Mouse (Mus musculus) large intestine, adult 2 months (tissue): ENCODE results near the gene Pan2. TPM values are rescaled to one million over a fixed set of nuclear protein-coding genes. Genes with fewer than 3 reads are reported as not detected.
"Not testable (repeated sequence)": the region's sequence is repeated elsewhere in the genome, so short reads cannot be mapped to it uniquely, and the experiment has no call there.

Source experiments
- DNase-seq: peaks from one replicate; pipeline ENCODE4 v3.0.0-alpha.2; 2012; ENCODE audit warnings: low read depth, low spot score
- WGBS: fragments of 180-500 bp; shearing (Covaris S2); methylation state at CpG from one replicate; pipeline ENCODE4 v1.1.7; 2018; 5-methylcytosine and 5-hydroxymethylcytosine counted together
- polyA plus RNA-seq: library from polyadenylated mRNA; depleted of rRNA; stranded (reverse); fragments of >200 nt; gene quantifications from 2 replicates; pipeline ENCODE4 v1.2.3, GENCODE M21; 2012; rRNA removed

The Pan2 gene
- polyA plus RNA-seq, result 16.7 and 28.0 TPM in 2 replicates

DNA sequence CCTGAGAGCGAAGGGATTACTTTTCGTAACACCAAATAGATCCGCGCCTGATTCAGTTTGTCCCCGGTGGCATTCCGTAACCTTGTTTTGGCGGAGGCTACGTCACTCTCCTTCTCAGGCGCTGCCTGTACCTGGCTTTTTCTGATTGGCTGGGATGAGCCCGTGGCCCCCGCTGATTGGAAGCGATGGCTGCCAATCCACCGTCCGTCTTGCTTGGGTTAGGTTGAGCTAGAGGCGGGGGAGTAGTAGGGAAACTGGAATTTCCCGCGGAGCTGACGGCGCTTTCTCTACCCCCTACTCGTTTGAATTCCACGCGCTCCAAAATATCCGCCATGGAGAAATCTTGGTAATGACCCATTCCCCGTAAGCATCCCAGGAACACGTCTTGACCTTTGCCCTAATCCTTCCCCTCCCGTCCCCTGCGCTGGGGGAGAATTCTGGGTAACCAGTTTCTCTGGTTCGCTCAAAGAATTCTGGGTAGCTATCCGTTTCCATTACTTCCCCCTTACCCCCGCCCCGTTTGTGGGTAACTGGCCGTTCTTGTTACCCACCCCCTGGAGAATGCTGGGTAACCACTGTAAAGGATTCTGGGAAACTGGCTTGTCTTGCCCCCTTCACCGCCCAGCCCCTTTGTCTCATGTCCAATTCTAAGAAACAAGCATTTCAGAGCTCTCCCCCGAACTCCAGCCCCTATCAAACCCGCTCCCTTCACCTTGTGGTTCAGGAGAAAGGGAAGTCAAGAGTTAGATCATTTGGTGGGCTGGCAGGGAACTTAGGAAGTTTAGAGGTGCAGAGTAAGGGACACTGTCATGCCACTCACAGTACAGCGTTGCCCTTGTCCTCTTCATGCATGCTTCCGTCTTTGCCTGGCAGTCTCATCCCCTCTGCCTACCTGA is at the start of gene Pan2:
TSS of gene Pan2 (plus strand) at position 210 of the 896 bp plus-strand sequence.
- 1% methylated on average over 37 of the region's 37 CpGs for WGBS
- DNase-seq, result peak; percentile 98

DNA sequence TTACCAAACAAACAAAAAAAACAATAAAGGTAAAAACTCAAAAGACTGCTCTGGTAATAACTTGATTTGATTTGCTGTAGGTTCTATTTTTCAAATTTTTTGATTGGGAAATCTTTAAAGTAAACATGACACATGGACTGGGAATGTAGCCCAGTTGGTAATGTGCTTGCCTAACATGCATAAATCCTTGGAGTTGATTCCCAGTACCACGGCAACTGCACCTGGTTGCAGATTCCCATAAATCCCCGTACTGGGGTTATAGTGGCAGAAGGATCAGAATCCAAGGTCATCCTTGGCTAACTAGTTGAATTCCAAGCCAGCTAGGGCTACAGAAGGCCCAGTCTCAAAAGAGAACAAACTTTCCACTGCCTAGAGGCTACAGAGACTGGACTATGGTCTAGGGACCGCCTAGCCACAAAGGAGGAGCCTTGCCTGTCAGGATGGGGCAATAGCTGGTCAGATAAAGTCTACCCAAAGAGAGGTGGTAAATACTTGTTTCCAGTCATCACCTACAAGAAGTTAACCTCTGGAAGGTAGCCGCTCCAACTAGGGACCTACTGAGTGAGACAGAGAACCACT is 49.4 kb upstream of the Pan2 start, which contains the start of gene Apon:
TSS of gene Apon (plus strand) at position 420 of the 579 bp plus-strand sequence.
- WGBS, result 39% methylated on average over 4 of the region's 4 CpGs

GRCm38 (mm10) chr10:128255925-128256324 is 47.2 kb upstream of the Pan2 start:
- DNase-seq, result no peak
- 81% methylated on average over 8 of the region's 8 CpGs for WGBS

More for the DNA sequence above, 49.4 kb upstream of the Pan2 start, which contains the start of gene Apon:
- DNase-seq, result no peak

GRCm38 (mm10) chr10:128256328-128256727 is 46.8 kb upstream of the Pan2 start:
- 85% methylated on average over 8 of the region's 8 CpGs for WGBS
- DNase-seq, result no peak

GRCm38 (mm10) chr10:128258953-128259352 is 44.2 kb upstream of the Pan2 start:
- no peak for DNase-seq
- 55% methylated on average over 4 of the region's 4 CpGs for WGBS

GRCm38 (mm10) chr10:128259946-128260345 is 43.2 kb upstream of the Pan2 start:
- DNase-seq, result no peak
- WGBS, result 82% methylated on average over 5 of the region's 5 CpGs

GRCm38 (mm10) chr10:128260376-128260775 is 42.8 kb upstream of the Pan2 start:
- DNase-seq, result not testable (repeated sequence)
- 72% methylated on average over 7 of the region's 7 CpGs for WGBS

GRCm38 (mm10) chr10:128262300-128262699 is 40.8 kb upstream of the Pan2 start:
- WGBS, result 74% methylated on average over 22 of the region's 22 CpGs
- no peak for DNase-seq

DNA sequence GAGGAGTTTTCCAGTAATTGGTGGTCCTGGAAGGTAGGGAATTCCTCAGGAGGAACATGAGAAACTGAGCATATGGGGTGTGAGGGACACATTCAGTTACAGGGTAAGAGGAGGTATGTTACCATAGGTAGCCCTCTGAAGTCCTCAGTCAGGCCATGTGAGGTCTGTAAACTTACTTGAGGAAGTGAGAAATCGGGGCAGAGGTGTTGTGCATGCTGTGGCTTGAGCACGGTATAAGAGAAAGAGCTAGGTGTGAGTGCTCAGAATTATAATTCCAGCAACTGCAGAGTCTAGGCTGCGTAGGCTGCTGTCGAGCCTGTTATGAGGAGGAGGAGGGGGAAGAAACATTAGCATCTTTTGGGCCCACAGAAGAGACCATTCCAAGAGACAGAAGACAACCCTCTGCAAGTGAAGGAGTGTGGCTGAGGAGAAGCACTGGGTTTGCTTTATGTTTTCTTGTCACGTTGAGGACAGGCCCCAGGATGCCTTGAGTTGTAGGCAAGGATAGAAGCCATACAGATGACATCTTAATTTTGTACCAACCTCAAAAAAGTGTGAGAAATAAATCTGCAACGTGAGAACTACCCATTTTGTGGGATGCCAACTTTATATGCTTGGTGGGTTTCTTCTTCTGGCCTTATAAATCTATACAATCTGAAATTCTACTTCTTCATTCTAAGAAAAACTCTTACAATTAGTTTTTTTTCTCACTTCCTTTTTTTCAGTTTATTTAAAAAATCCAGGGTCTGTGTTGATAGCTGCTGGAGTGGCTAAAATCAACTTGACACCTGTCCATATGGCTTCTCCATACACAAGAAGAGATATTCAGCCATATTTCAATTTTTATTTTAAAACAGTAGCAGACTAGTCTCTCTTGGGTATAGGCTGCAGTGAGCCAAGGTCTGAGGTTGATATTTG is 39.5 kb upstream of the Pan2 start:
- 70% methylated on average over 6 of the region's 6 CpGs for WGBS
- DNase-seq, result no peak

DNA sequence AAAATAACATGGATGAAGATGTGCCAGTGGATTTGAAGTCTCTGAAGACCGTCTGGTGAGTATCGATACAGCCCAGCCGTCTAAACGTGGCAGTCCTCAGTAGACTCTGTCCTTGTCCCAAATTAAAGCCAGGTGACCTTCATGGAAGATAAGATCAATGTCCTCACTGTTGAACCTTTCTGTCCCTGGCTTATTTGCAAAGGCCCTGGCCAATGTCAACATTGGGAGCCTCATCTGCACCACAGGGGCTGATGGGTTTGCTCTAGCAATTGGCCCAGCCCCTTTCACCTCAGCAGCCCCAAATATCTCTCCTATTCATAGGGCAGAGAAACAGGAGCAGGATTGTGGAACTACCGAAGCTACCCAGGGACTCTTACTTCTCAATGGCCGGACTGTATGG is 34.8 kb upstream of the Pan2 start, which contains the start of gene Apof:
TSS of gene Apof (plus strand) at position 301 of the 400 bp plus-strand sequence.
- WGBS, result 71% methylated on average over 6 of the region's 6 CpGs
- no peak for DNase-seq

- WGBS, result 83% methylated on average over 16 of the region's 16 CpGs
- DNase-seq, result no peak
Measured at GRCm38 (mm10) chr10:128269206-128269910, 33.8 kb upstream of the Pan2 start.

GRCm38 (mm10) chr10:128270287-128270841 is 32.8 kb upstream of the Pan2 start, which contains the start of gene Stat2:
TSS of gene Stat2 (plus strand) at chr10:128270559.
- WGBS, result under 1% methylated on average over 43 of the region's 43 CpGs
- peak; percentile 96 for DNase-seq

DNA sequence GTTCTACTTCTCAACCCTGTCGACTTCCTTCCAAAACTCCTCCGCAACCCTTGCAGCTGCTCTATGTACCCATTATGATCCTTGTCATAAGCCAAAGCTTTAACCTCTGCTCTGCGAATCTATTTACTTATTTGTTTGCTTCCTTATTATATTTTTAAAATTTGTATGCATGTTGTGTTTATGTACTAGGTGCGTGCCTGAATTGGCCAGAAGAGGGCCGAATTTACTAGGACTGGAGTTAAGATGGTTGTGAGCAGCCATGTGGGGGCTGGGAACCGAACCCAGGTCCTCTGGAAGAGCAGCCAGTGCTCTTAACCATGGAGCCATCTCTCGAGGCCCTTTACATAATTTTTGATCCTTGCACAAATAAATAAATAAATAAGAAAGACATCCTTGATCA is 32.3 kb upstream of the Pan2 start:
- no peak for DNase-seq
- 29% methylated on average over 7 of the region's 7 CpGs for WGBS

GRCm38 (mm10) chr10:128271883-128272282 is 31.3 kb upstream of the Pan2 start:
- whole genome bisulfite sequencing, result 47% methylated on average over 2 of the region's 2 CpGs
- no peak for DNase-seq

GRCm38 (mm10) chr10:128272819-128273439 is 30.2 kb upstream of the Pan2 start:
- 82% methylated on average over 7 of the region's 7 CpGs for WGBS
- DNase-seq, result not testable (repeated sequence)

DNA sequence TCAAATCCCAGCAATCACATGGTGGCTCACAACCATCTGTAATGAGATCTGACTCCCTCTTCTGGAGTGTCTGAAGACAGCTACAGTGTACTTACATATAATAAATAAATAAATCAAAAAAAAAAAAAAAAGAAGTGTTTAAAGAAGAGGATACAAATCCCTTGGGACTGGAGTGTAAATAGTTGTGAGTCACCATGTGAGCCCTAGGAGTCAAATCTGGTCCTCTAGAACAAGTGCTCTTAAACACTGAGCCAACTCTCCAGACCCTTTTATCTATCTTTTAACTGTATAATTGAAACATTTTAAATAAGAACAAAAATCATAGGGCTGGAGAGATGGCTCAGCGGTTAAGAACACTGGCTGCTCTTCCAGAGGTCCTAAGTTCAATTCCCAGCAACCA is 27.8 kb upstream of the Pan2 start:
- WGBS, result 94% methylated on average over 1 of the region's 1 CpGs
- DNase-seq, result not testable (repeated sequence)

- no peak for DNase-seq
Measured at GRCm38 (mm10) chr10:128278158-128278557, 25.0 kb upstream of the Pan2 start.

DNA sequence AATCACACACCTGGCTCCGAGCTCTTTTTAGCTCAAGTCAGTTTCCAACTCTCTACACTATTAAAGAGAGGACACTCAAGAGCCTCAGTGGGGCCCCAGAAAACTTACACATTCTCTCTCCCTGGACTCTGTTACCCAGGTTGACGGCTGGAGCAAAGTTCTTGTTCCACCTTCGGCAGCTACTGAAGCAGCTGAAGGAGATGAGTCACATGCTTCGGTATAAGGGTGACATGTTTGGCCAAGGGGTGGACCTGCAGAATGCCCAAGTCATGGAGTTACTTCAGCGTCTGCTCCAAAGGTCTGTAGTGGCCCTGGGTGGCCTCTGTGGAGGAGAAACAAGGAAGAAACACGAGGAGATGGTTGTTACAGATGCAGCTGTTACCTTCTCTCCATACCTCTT is 22.2 kb upstream of the Pan2 start:
- DNase-seq, result no peak
- WGBS, result 51% methylated on average over 6 of the region's 6 CpGs

More at GRCm38 (mm10) chr10:128278158-128278557, 25.0 kb upstream of the Pan2 start:
- 82% methylated on average over 6 of the region's 6 CpGs for WGBS
